Mouse (Mus musculus) forebrain, postnatal 0 days (tissue): Measurements from ENCODE around the gene Phlda2. TPM values are rescaled to one million over a fixed set of nuclear protein-coding genes. Genes with fewer than 3 reads are reported as not detected.

Experiments
- ATAC-seq: fragments of 200-750 bp; cut with Nextera tagmentation; 2 replicates; pipeline ENCODE4 v1.8.0; 2017; ENCODE audit warnings: mild to moderate bottlenecking, moderate library complexity
- DNase-seq: peaks from one replicate; pipeline ENCODE4 v3.0.0-alpha.2; 2015
- H3K27ac ChIP-seq: fragments of 300-500 bp; sonication (generic); 2 replicates; pipeline ENCODE4 v1.5.1; 2014; ENCODE audit warnings: low read depth, mild to moderate bottlenecking, antibody characterized with exemption, low read length, moderate library complexity, mixed read lengths
- H3K27me3 ChIP-seq: fragments of 300-500 bp; sonication (generic); 2 replicates; pipeline ENCODE4 v1.6.1; 2014; ENCODE audit warnings: mild to moderate bottlenecking, low read length, mixed read lengths; ENCODE audit not compliant: insufficient read depth
- H3K36me3 ChIP-seq: fragments of 300-500 bp; sonication (generic); 2 replicates; pipeline ENCODE4 v1.6.1; 2014; ENCODE audit warnings: mild to moderate bottlenecking, moderate library complexity; ENCODE audit not compliant: insufficient read depth
- H3K4me1 ChIP-seq: fragments of 300-500 bp; sonication (generic); 2 replicates; pipeline ENCODE4 v1.6.1; 2014; ENCODE audit warnings: antibody characterized with exemption; ENCODE audit not compliant: insufficient read depth
- H3K4me2 ChIP-seq: fragments of 300-500 bp; sonication (generic); 2 replicates; pipeline ENCODE4 v1.6.1; 2014; ENCODE audit warnings: low read depth, mild to moderate bottlenecking, moderate library complexity
- H3K4me3 ChIP-seq: fragments of 300-500 bp; sonication (generic); 2 replicates; pipeline ENCODE4 v1.5.1; 2014; ENCODE audit warnings: low read depth, low read length, mixed read lengths
- H3K9ac ChIP-seq: fragments of 300-500 bp; sonication (generic); 2 replicates; pipeline ENCODE4 v1.6.1; 2014; ENCODE audit warnings: mild to moderate bottlenecking
- H3K9me3 ChIP-seq: fragments of 300-500 bp; sonication (generic); 2 replicates; pipeline ENCODE4 v1.6.1; 2016; ENCODE audit warnings: low read length
- CTCF ChIP-seq: sonication (generic); IDR thresholded peaks from 2 replicates; pipeline ENCODE4 v1.5.1; 2016; ENCODE audit warnings: antibody characterized with exemption, control low read depth, low read depth
- WGBS: fragments of 180-500 bp; shearing (Covaris S2); extraction: QIAGEN DNeasy Blood & Tissue Kit; methylation state at CpG from one replicate; pipeline ENCODE4 v1.1.7; 2014; 5-methylcytosine and 5-hydroxymethylcytosine counted together
- polyA plus RNA-seq: library from polyadenylated mRNA; unstranded; fragments of >200 nt; fragmentation: Nextera tagmentation; extraction: Ambion mirVana; gene quantifications from 2 replicates; pipeline ENCODE4 v1.2.1, GENCODE M21; 2015
- total RNA-seq: library from RNA; depleted of rRNA; stranded (reverse); fragments of >200 nt; gene quantifications from 2 replicates; pipeline ENCODE4 v1.2.3, GENCODE M21; 2014

Gene Phlda2
- total and polyA plus RNA-seq, 2 experiments from 2014 or later: not detected

DNA sequence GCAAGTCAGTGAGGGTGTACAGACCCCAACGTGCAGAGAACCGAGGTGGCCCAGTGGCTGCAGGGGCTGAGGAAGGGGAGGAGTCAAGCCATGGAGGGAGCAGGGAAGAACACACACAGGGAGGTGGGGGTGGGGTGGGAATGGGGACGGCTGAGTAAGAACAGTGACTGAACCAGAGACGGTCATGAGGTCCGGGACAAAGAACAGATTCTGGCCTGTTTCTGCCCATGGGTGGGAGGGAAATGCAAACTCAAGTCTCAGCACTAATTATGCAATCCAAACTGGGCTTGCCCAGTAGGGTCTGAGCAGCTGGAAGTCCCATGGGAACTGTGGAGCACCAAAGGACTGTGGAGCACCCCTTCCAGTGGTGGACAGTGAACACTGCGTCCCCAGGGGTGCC lies 20.4 kb downstream of the Phlda2 start:
- Histone ChIP-seq H3K4me1 (no peaks in the 10 kb centered on the region), H3K4me2 (no peak overlapping the region)

DNA sequence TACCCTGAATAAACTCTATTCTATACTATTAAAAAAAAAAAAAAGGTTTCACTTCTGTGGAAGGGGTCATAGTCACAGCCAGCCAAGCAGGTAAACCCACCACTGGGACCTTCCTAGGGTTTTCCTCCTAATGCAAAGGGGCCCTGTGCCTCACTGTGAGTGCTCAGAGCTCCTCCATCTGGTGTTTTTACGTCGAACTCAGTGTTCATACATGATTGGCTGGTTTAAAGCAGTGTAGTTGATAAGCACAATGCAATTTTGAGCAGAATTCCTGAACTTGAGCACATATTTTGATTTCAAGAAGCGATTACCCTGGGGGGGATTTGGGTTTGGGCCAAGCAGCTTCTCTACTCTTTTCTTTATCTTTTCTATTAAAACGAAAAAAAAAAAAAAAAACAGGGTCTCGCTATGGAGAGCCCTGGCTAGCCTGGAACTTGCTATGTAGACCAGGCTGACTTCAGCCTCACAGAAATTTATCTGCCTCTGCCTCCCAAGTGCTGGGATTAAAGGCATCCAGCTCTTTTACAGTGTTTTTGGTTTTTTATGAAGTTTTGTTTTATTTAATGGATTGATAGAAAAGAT lies 21.1 kb downstream of the Phlda2 start:
- 47% methylated on average over 5 of the region's 5 CpGs for WGBS
- DNase-seq: no peak

More for the DNA sequence above, 20.4 kb downstream of the Phlda2 start:
- Histone ChIP-seq H3K9me3 (no peaks in the 10 kb centered on the region), H3K27me3 (no peaks in the 10 kb centered on the region), H3K9ac (no peak overlapping the region), H3K36me3 (no peaks in the 10 kb centered on the region), H3K27ac (no peak overlapping the region), H3K4me3 (no peak overlapping the region)
- no peak for TF ChIP-seq CTCF
- ATAC-seq (no peak), DNase-seq (no peak)
- WGBS: 16% methylated on average over 6 of the region's 6 CpGs

DNA sequence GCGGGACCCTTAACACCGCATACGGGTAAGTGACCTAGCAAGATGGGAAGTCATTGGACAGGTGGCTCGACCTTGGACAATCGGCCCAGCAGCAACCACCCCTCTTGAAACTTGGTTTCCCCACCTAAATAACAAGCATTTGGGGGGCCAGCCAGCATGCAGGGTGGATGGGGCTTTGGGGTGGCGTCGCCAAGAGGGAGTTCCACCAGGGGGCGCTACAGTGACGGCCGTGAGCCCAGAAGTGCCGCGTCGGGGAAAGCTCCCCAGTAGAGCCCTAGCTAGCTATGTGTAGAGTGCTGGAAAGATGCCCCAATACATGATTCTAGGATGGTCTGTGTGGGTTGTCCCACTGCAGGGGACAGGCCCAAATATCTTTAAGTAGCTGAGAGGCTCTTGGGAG lies 22.5 kb downstream of the Phlda2 start:
- peak; percentile 34 for DNase-seq
- H3K4me3 ChIP-seq: no peak overlapping the region
- WGBS: 43% methylated on average over 13 of the region's 13 CpGs
- no peak overlapping the region for H3K4me2 ChIP-seq
- H3K27me3 ChIP-seq: no peaks in the 10 kb centered on the region
- no peaks in the 10 kb centered on the region for H3K4me1 ChIP-seq
- TF ChIP-seq CTCF: peak; percentile 58
- H3K9ac ChIP-seq: no peak overlapping the region
- no peaks in the 10 kb centered on the region for H3K9me3 ChIP-seq
- H3K36me3 ChIP-seq: no peaks in the 10 kb centered on the region
- ATAC-seq: no peak
- H3K27ac ChIP-seq: no peak overlapping the region

More for the DNA sequence above, 21.1 kb downstream of the Phlda2 start:
- TF ChIP-seq CTCF: no peak
- no peak overlapping the region for H3K9ac ChIP-seq
- no peaks in the 10 kb centered on the region for H3K27me3 ChIP-seq
- no peak overlapping the region for H3K27ac ChIP-seq
- H3K4me1 ChIP-seq: no peaks in the 10 kb centered on the region
- H3K4me2 ChIP-seq: no peak overlapping the region
- H3K4me3 ChIP-seq: no peak overlapping the region
- H3K9me3 ChIP-seq: no peaks in the 10 kb centered on the region
- H3K36me3 ChIP-seq: no peaks in the 10 kb centered on the region
- ATAC-seq: no peak

DNA sequence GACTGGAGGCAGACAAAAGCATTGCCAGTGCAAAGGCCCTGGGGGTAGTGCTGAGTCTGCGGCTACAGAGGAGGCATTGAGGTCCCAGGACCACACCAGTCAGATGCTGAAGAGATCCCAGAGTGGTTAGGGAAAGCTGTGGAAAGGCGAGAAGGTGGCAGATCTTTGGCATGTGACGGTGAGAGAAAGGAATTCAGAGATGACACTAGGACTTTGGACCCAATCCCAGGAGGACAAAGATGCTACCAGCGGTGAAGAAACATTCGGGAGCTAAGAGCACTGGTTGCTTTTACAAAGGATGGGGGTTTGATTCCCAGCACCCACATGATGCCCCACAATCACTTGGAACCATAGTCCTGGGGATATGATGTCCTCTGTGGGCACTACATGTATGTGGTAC lies 25.1 kb downstream of the Phlda2 start:
- WGBS: 85% methylated on average over 5 of the region's 5 CpGs
- no peak for TF ChIP-seq CTCF
- Histone ChIP-seq H3K9ac (no peak overlapping the region), H3K9me3 (no peaks in the 10 kb centered on the region), H3K4me2 (no peak overlapping the region), H3K36me3 (no peaks in the 10 kb centered on the region), H3K27me3 (no peaks in the 10 kb centered on the region), H3K4me1 (no peaks in the 10 kb centered on the region), H3K27ac (no peak overlapping the region), H3K4me3 (no peak overlapping the region)
- no peak for ATAC-seq
- DNase-seq: no peak

DNA sequence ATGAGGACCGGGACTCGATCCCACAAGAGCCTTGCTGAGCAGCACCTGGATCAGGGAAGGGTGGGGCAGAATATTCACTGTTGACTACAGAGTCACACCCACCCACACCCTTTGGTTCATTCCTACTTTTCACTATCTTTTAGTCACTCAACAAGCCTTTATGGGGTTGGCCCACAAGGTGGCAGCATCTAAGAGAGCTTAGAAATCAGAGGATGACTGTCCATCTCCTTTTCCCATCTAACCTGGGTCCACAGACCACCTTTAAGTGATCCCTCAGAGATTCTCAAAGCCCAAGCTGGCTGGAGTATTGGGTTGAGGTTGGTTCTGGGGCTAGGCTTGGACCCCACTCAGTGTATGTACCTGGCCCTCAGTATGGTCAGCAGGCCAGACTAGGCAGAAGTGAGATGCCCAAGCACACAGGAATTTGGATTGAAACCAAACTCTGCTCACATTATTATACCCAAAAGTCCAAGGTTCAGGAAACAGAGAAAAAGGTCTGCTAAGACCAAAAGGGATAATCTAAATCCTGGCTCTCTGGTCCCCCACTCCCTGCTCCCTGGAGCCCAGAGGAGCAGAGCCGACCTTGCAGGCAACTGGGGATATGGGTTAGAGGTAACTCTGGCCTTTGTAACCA lies 26.1 kb downstream of the Phlda2 start:
- 87% methylated on average over 3 of the region's 3 CpGs for WGBS
- no peak overlapping the region for H3K4me2 ChIP-seq
- TF ChIP-seq CTCF: no peak

DNA sequence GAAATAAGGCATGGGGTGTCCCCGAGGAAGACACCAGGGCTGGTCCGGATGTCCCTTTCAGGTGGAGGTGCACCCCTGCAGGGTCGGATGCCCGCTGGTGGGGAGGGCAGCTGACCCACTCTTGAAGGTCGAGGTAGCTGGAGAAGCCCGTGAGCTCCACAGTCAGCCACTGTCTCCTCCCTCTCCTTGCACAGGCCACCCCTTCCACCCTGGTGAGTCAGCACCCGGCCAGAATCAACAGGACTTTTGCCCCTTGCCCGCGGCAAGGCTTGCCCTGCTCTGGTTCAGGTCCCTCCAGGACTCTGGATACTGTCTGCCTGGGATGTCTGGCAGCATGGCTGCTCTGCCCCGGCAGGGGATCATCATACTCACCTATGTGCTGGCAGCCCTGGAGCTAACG lies 27.1 kb downstream of the Phlda2 start:
- H3K27me3 ChIP-seq: no peaks in the 10 kb centered on the region
- no peak overlapping the region for H3K27ac ChIP-seq
- H3K36me3 ChIP-seq: no peaks in the 10 kb centered on the region
- WGBS: 83% methylated on average over 11 of the region's 11 CpGs
- DNase-seq (no peak), ATAC-seq (no peak)
- no peak overlapping the region for H3K9ac ChIP-seq
- no peaks in the 10 kb centered on the region for H3K9me3 ChIP-seq
- TF ChIP-seq CTCF: no peak
- no peak overlapping the region for H3K4me3 ChIP-seq
- H3K4me2 ChIP-seq: no peak overlapping the region
- H3K4me1 ChIP-seq: no peaks in the 10 kb centered on the region

More for the DNA sequence above, 26.1 kb downstream of the Phlda2 start:
- Histone ChIP-seq H3K27ac (no peak overlapping the region), H3K4me1 (no peaks in the 10 kb centered on the region), H3K36me3 (no peaks in the 10 kb centered on the region), H3K9me3 (no peaks in the 10 kb centered on the region), H3K4me3 (no peak overlapping the region), H3K9ac (no peak overlapping the region), H3K27me3 (no peaks in the 10 kb centered on the region)
- ATAC-seq (no peak), DNase-seq (no peak)

DNA sequence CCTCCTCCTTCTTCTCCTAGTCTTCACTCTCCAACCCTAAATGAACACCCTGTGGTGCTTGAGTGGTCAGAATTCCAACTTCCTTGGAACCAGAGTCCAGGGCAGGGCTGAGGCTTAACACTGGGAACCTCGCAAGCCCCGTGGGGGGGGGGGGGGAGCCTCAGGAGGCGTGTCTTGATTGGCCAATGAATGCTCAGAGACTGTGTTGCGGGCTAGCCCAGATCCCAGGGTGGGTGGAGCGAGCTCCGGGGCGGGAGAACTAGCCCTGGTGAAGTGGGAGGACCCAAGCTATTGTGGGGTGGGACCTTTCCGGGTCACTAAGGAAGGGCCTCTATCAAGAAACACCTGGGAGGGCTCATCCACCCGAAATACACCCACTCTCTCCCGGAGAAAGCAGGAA lies 28.1 kb downstream of the Phlda2 start:
- ATAC-seq: no peak
- H3K9ac ChIP-seq: no peak overlapping the region
- no peaks in the 10 kb centered on the region for H3K9me3 ChIP-seq
- H3K4me3 ChIP-seq: no peak overlapping the region
- no peak overlapping the region for H3K4me2 ChIP-seq
- H3K27me3 ChIP-seq: no peaks in the 10 kb centered on the region
- no peaks in the 10 kb centered on the region for H3K4me1 ChIP-seq
- WGBS: 30% methylated on average over 10 of the region's 10 CpGs
- H3K27ac ChIP-seq: no peak overlapping the region
- H3K36me3 ChIP-seq: no peaks in the 10 kb centered on the region
- TF ChIP-seq CTCF: no peak
- DNase-seq: no peak
